Mouse (Mus musculus) limb, embryonic 10.5 days (tissue): ENCODE results near the gene Zfand4. TPM values are rescaled to one million over a fixed set of nuclear protein-coding genes. Genes with fewer than 3 reads are reported as not detected.

ENCODE experiments used
- DNase-seq: peaks from one replicate; pipeline ENCODE4 v3.0.0-alpha.2; 2017; ENCODE audit warnings: low spot score
- H3K27ac ChIP-seq: fragments of 300-500 bp; sonication (generic); 2 replicates; pipeline ENCODE4 v1.5.1; 2016; ENCODE audit warnings: mild to moderate bottlenecking
- H3K27me3 ChIP-seq: fragments of 300-500 bp; sonication (generic); 2 replicates; pipeline ENCODE4 v1.6.1; 2016; ENCODE audit warnings: low read depth, mild to moderate bottlenecking; ENCODE audit not compliant: poor library complexity, severe bottlenecking
- H3K36me3 ChIP-seq: fragments of 300-500 bp; sonication (generic); 2 replicates; pipeline ENCODE4 v1.6.1; 2016; ENCODE audit warnings: mild to moderate bottlenecking, moderate library complexity
- H3K4me1 ChIP-seq: fragments of 300-500 bp; sonication (generic); 2 replicates; pipeline ENCODE4 v1.6.1; 2016
- H3K4me3 ChIP-seq: fragments of 300-500 bp; sonication (generic); 2 replicates; pipeline ENCODE4 v1.5.1; 2016; ENCODE audit warnings: mild to moderate bottlenecking, moderate library complexity
- H3K9me3 ChIP-seq: fragments of 300-500 bp; sonication (generic); replicated peaks from 2 replicates; pipeline ENCODE4 v1.6.1; 2016; ENCODE audit warnings: mild to moderate bottlenecking
- WGBS: fragments of 180-500 bp; shearing (Covaris S2); methylation state at CpG from one replicate; pipeline ENCODE4 v1.1.7; 2016; 5-methylcytosine and 5-hydroxymethylcytosine counted together
- polyA plus RNA-seq: library from polyadenylated mRNA; unstranded; fragments of >200 nt; fragmentation: Nextera tagmentation; extraction: Ambion mirVana; gene quantifications from 2 replicates; pipeline ENCODE4 v1.2.1, GENCODE M21; 2016

The Zfand4 gene
- polyA plus RNA-seq, 1 experiment from 2014 or later = 6.3 TPM

GRCm38 (mm10) chr6:116358056-116358455, 94.0 kb downstream of the Zfand4 start:
- Histone ChIP-seq H3K27me3 (no peaks in the 10 kb centered on the region), H3K27ac (no peak overlapping the region), H3K4me3 (no peak overlapping the region)

GRCm38 (mm10) chr6:116359256-116359655, 95.2 kb downstream of the Zfand4 start:
- H3K9me3 ChIP-seq = no peaks in the 10 kb centered on the region
- no peak overlapping the region for H3K4me3 ChIP-seq
- no peaks in the 10 kb centered on the region for H3K36me3 ChIP-seq
- DNase-seq = no peak
- H3K4me1 ChIP-seq = no peaks in the 10 kb centered on the region
- 84% methylated on average over 3 of the region's 3 CpGs for WGBS
- H3K27ac ChIP-seq = no peak overlapping the region
- no peaks in the 10 kb centered on the region for H3K27me3 ChIP-seq

More at GRCm38 (mm10) chr6:116358056-116358455, 94.0 kb downstream of the Zfand4 start:
- Histone ChIP-seq H3K36me3 (no peaks in the 10 kb centered on the region), H3K9me3 (no peaks in the 10 kb centered on the region), H3K4me1 (no peaks in the 10 kb centered on the region)
- WGBS = 77% methylated on average over 8 of the region's 8 CpGs
- no peak for DNase-seq

GRCm38 (mm10) chr6:116361463-116361862, 97.4 kb downstream of the Zfand4 start:
- H3K36me3 ChIP-seq = no peaks in the 10 kb centered on the region
- H3K27ac ChIP-seq = no peak overlapping the region
- H3K4me1 ChIP-seq = no peaks in the 10 kb centered on the region
- DNase-seq = no peak
- WGBS = 83% methylated on average over 3 of the region's 3 CpGs
- H3K4me3 ChIP-seq = no peak overlapping the region
- no peaks in the 10 kb centered on the region for H3K27me3 ChIP-seq
- no peaks in the 10 kb centered on the region for H3K9me3 ChIP-seq

GRCm38 (mm10) chr6:116361993-116362392, 98.0 kb downstream of the Zfand4 start:
- H3K9me3 ChIP-seq = no peaks in the 10 kb centered on the region
- no peak overlapping the region for H3K4me3 ChIP-seq
- 95% methylated on average over 4 of the region's 4 CpGs for WGBS
- no peak overlapping the region for H3K27ac ChIP-seq
- no peaks in the 10 kb centered on the region for H3K4me1 ChIP-seq
- no peaks in the 10 kb centered on the region for H3K27me3 ChIP-seq
- no peaks in the 10 kb centered on the region for H3K36me3 ChIP-seq
- DNase-seq = no peak

GRCm38 (mm10) chr6:116367971-116368370, 103.9 kb downstream of the Zfand4 start:
- no peaks in the 10 kb centered on the region for H3K9me3 ChIP-seq
- no peaks in the 10 kb centered on the region for H3K27me3 ChIP-seq
- no peak overlapping the region for H3K4me3 ChIP-seq
- 90% methylated on average over 11 of the region's 11 CpGs for WGBS
- peaks cover 6% of the 10 kb centered on the region for H3K4me1 ChIP-seq
- no peak overlapping the region for H3K27ac ChIP-seq
- H3K36me3 ChIP-seq = no peaks in the 10 kb centered on the region
- DNase-seq = no peak

- 93% methylated on average over 1 of the region's 1 CpGs for WGBS
These were observed 105.8 kb downstream of the Zfand4 start for GRCm38 (mm10) chr6:116369811-116370210.

GRCm38 (mm10) chr6:116370216-116370976, 106.4 kb downstream of the Zfand4 start:
- Histone ChIP-seq H3K4me3 (no peak overlapping the region), H3K9me3 (no peaks in the 10 kb centered on the region), H3K27ac (no peak overlapping the region), H3K36me3 (no peaks in the 10 kb centered on the region), H3K4me1 (peaks cover 6% of the 10 kb centered on the region), H3K27me3 (no peaks in the 10 kb centered on the region)
- WGBS = 80% methylated on average over 6 of the region's 6 CpGs
- DNase-seq = no peak

More at GRCm38 (mm10) chr6:116369811-116370210, 105.8 kb downstream of the Zfand4 start:
- Histone ChIP-seq H3K9me3 (no peaks in the 10 kb centered on the region), H3K4me1 (peaks cover 6% of the 10 kb centered on the region), H3K27me3 (no peaks in the 10 kb centered on the region), H3K36me3 (no peaks in the 10 kb centered on the region), H3K4me3 (no peak overlapping the region), H3K27ac (no peak overlapping the region)
- no peak for DNase-seq

- no peaks in the 10 kb centered on the region for H3K36me3 ChIP-seq
- DNase-seq = no peak
- WGBS = 89% methylated on average over 3 of the region's 3 CpGs
- peaks cover 6% of the 10 kb centered on the region for H3K4me1 ChIP-seq
- H3K27ac ChIP-seq = no peak overlapping the region
- H3K4me3 ChIP-seq = no peak overlapping the region
- no peaks in the 10 kb centered on the region for H3K27me3 ChIP-seq
- no peaks in the 10 kb centered on the region for H3K9me3 ChIP-seq
These were observed 107.5 kb downstream of the Zfand4 start for GRCm38 (mm10) chr6:116371500-116371899.

- Histone ChIP-seq H3K27ac (no peak overlapping the region), H3K36me3 (0 out of 2 replicates have a peak, but pooled peaks cover 2% of the 10 kb centered on the region), H3K27me3 (no peaks in the 10 kb centered on the region), H3K4me3 (no peak overlapping the region), H3K9me3 (no peaks in the 10 kb centered on the region), H3K4me1 (peaks cover 6% of the 10 kb centered on the region)
- 94% methylated on average over 1 of the region's 1 CpGs for WGBS
- no peak for DNase-seq
These were observed 110.1 kb downstream of the Zfand4 start for GRCm38 (mm10) chr6:116374136-116374535.

GRCm38 (mm10) chr6:116374618-116375017, 110.6 kb downstream of the Zfand4 start:
- Histone ChIP-seq H3K4me1 (peaks cover 6% of the 10 kb centered on the region), H3K27me3 (no peaks in the 10 kb centered on the region), H3K9me3 (no peaks in the 10 kb centered on the region), H3K36me3 (0 out of 2 replicates have a peak, but pooled peaks cover 2% of the 10 kb centered on the region), H3K4me3 (no peak overlapping the region), H3K27ac (no peak overlapping the region)
- DNase-seq = no peak

- no peak for DNase-seq
- no peaks in the 10 kb centered on the region for H3K9me3 ChIP-seq
These were observed 114.9 kb downstream of the Zfand4 start for GRCm38 (mm10) chr6:116378892-116379291.

More at GRCm38 (mm10) chr6:116378892-116379291, 114.9 kb downstream of the Zfand4 start:
- Histone ChIP-seq H3K4me1 (no peaks in the 10 kb centered on the region), H3K27me3 (no peaks in the 10 kb centered on the region), H3K4me3 (no peak overlapping the region), H3K27ac (no peak overlapping the region), H3K36me3 (0 out of 2 replicates have a peak, but pooled peaks cover 2% of the 10 kb centered on the region)
- WGBS = 92% methylated on average over 7 of the region's 7 CpGs
